Mouse (Mus musculus): Measurements from ENCODE around the gene Asic2. TPM values are rescaled to one million over a fixed set of nuclear protein-coding genes. Genes with fewer than 3 reads are reported as not detected.

Asic2 gene
- total and polyA plus RNA-seq, 2 experiments from 2014 or later = 19.2 to 57.3 TPM

GRCm38 (mm10) chr11:81926393-81926792 is 41.9 kb downstream of the Asic2 start:
- TF ChIP-seq CTCF (IDR thresholded peaks at IDR 0.05; ENCODE audit: low read depth) = no peak
- Histone ChIP-seq H3K27ac (no peak overlapping the region), H3K9me3 (ENCODE audit: low read length) (no peaks in the 10 kb centered on the region), H3K9ac (replicated peaks; ENCODE audit: low read length) (no peak overlapping the region), H3K4me3 (ENCODE audit: low read length) (no peak overlapping the region), H3K4me1 (ENCODE audit: insufficient read depth, low read length) (no peaks in the 10 kb centered on the region), H3K27me3 (ENCODE audit: insufficient read depth, low read length) (no peaks in the 10 kb centered on the region), H3K36me3 (ENCODE audit: insufficient read depth, low read length) (no peaks in the 10 kb centered on the region), H3K4me2 (ENCODE audit: low read depth, low read length) (no peak overlapping the region)
- DNase-seq (ENCODE audit: low spot score) (no peak), ATAC-seq (no peak)

GRCm38 (mm10) chr11:81923626-81924025 is 44.6 kb downstream of the Asic2 start:
- no peak for TF ChIP-seq CTCF (IDR thresholded peaks at IDR 0.05; ENCODE audit: low read depth)
- Histone ChIP-seq H3K4me1 (ENCODE audit: insufficient read depth, low read length) (no peaks in the 10 kb centered on the region), H3K27ac (no peak overlapping the region), H3K4me2 (ENCODE audit: low read depth, low read length) (no peak overlapping the region), H3K9me3 (ENCODE audit: low read length) (no peaks in the 10 kb centered on the region), H3K36me3 (ENCODE audit: insufficient read depth, low read length) (no peaks in the 10 kb centered on the region), H3K9ac (replicated peaks; ENCODE audit: low read length) (no peak overlapping the region), H3K4me3 (ENCODE audit: low read length) (no peak overlapping the region), H3K27me3 (ENCODE audit: insufficient read depth, low read length) (no peaks in the 10 kb centered on the region)
- no peak for ATAC-seq
- DNase-seq (ENCODE audit: low spot score) = no peak
- WGBS = 88% methylated on average over 4 of the region's 4 CpGs

- 91% methylated on average over 2 of the region's 2 CpGs for WGBS
- ATAC-seq (no peak), DNase-seq (ENCODE audit: low spot score) (no peak)
- no peaks in the 10 kb centered on the region for H3K36me3 ChIP-seq (ENCODE audit: insufficient read depth, low read length)
- H3K9ac ChIP-seq (replicated peaks; ENCODE audit: low read length) = no peak overlapping the region
- no peaks in the 10 kb centered on the region for H3K9me3 ChIP-seq (ENCODE audit: low read length)
- no peak for TF ChIP-seq CTCF (IDR thresholded peaks at IDR 0.05; ENCODE audit: low read depth)
- no peak overlapping the region for H3K4me3 ChIP-seq (ENCODE audit: low read length)
- no peak overlapping the region for H3K27ac ChIP-seq
- no peak overlapping the region for H3K4me2 ChIP-seq (ENCODE audit: low read depth, low read length)
- H3K27me3 ChIP-seq (ENCODE audit: insufficient read depth, low read length) = no peaks in the 10 kb centered on the region
- no peaks in the 10 kb centered on the region for H3K4me1 ChIP-seq (ENCODE audit: insufficient read depth, low read length)
Observed at GRCm38 (mm10) chr11:81923096-81923495, 45.2 kb downstream of the Asic2 start.

GRCm38 (mm10) chr11:81915501-81915900 is 52.8 kb downstream of the Asic2 start:
- Histone ChIP-seq H3K36me3 (ENCODE audit: insufficient read depth, low read length) (no peaks in the 10 kb centered on the region), H3K4me1 (ENCODE audit: insufficient read depth, low read length) (no peaks in the 10 kb centered on the region), H3K9me3 (ENCODE audit: low read length) (no peaks in the 10 kb centered on the region), H3K9ac (replicated peaks; ENCODE audit: low read length) (no peak overlapping the region), H3K4me2 (ENCODE audit: low read depth, low read length) (no peak overlapping the region), H3K27ac (0 out of 2 replicates have a peak overlapping the region, but pooled peaks have one; percentile 0), H3K27me3 (ENCODE audit: insufficient read depth, low read length) (no peaks in the 10 kb centered on the region), H3K4me3 (ENCODE audit: low read length) (no peak overlapping the region)
- DNase-seq (ENCODE audit: low spot score) (no peak), ATAC-seq (no peak)
- 40% methylated on average over 6 of the region's 6 CpGs for WGBS
- TF ChIP-seq CTCF (IDR thresholded peaks at IDR 0.05; ENCODE audit: low read depth) = no peak

- H3K4me3 ChIP-seq (ENCODE audit: low read length) = no peak overlapping the region
- H3K9ac ChIP-seq (replicated peaks; ENCODE audit: low read length) = no peak overlapping the region
- ATAC-seq = no peak
- no peak for TF ChIP-seq CTCF (IDR thresholded peaks at IDR 0.05; ENCODE audit: low read depth)
- no peaks in the 10 kb centered on the region for H3K9me3 ChIP-seq (ENCODE audit: low read length)
- H3K36me3 ChIP-seq (ENCODE audit: insufficient read depth, low read length) = no peaks in the 10 kb centered on the region
- WGBS = 88% methylated on average over 4 of the region's 4 CpGs
- H3K4me2 ChIP-seq (ENCODE audit: low read depth, low read length) = no peak overlapping the region
- H3K4me1 ChIP-seq (ENCODE audit: insufficient read depth, low read length) = no peaks in the 10 kb centered on the region
- H3K27me3 ChIP-seq (ENCODE audit: insufficient read depth, low read length) = no peaks in the 10 kb centered on the region
- H3K27ac ChIP-seq = no peak overlapping the region
- DNase-seq (ENCODE audit: low spot score) = no peak
Observed at GRCm38 (mm10) chr11:81913071-81913470, 55.2 kb downstream of the Asic2 start.

GRCm38 (mm10) chr11:81909397-81909894 is 58.8 kb downstream of the Asic2 start:
- Histone ChIP-seq H3K36me3 (ENCODE audit: insufficient read depth, low read length) (no peaks in the 10 kb centered on the region), H3K27me3 (ENCODE audit: insufficient read depth, low read length) (no peaks in the 10 kb centered on the region), H3K4me3 (ENCODE audit: low read length) (no peak overlapping the region), H3K4me2 (ENCODE audit: low read depth, low read length) (no peak overlapping the region), H3K4me1 (ENCODE audit: insufficient read depth, low read length) (no peaks in the 10 kb centered on the region), H3K27ac (no peak overlapping the region), H3K9ac (replicated peaks; ENCODE audit: low read length) (no peak overlapping the region), H3K9me3 (ENCODE audit: low read length) (no peaks in the 10 kb centered on the region)
- ATAC-seq (no peak), DNase-seq (ENCODE audit: low spot score) (no peak)
- 74% methylated on average over 5 of the region's 5 CpGs for WGBS
- no peak for TF ChIP-seq CTCF (IDR thresholded peaks at IDR 0.05; ENCODE audit: low read depth)

- H3K4me3 ChIP-seq (ENCODE audit: low read length) = no peak overlapping the region
- WGBS = 84% methylated on average over 1 of the region's 1 CpGs
- no peak for DNase-seq (ENCODE audit: low spot score)
- no peaks in the 10 kb centered on the region for H3K27me3 ChIP-seq (ENCODE audit: insufficient read depth, low read length)
- no peaks in the 10 kb centered on the region for H3K9me3 ChIP-seq (ENCODE audit: low read length)
- no peak overlapping the region for H3K9ac ChIP-seq (replicated peaks; ENCODE audit: low read length)
- no peak overlapping the region for H3K4me2 ChIP-seq (ENCODE audit: low read depth, low read length)
- H3K27ac ChIP-seq = no peak overlapping the region
- TF ChIP-seq CTCF (IDR thresholded peaks at IDR 0.05; ENCODE audit: low read depth) = no peak
- no peaks in the 10 kb centered on the region for H3K36me3 ChIP-seq (ENCODE audit: insufficient read depth, low read length)
- no peak for ATAC-seq
- no peaks in the 10 kb centered on the region for H3K4me1 ChIP-seq (ENCODE audit: insufficient read depth, low read length)
Observed at GRCm38 (mm10) chr11:81908760-81909159, 59.5 kb downstream of the Asic2 start.

Data from hindbrain, postnatal 0 days (tissue).